Mouse (Mus musculus): ENCODE results near the gene Slc9a8. TPM values are rescaled to one million over a fixed set of nuclear protein-coding genes. Genes with fewer than 3 reads are reported as not detected.

Gene Slc9a8
- polyA plus RNA-seq, 1 experiment from 2014 or later, result 21.4 TPM

DNA sequence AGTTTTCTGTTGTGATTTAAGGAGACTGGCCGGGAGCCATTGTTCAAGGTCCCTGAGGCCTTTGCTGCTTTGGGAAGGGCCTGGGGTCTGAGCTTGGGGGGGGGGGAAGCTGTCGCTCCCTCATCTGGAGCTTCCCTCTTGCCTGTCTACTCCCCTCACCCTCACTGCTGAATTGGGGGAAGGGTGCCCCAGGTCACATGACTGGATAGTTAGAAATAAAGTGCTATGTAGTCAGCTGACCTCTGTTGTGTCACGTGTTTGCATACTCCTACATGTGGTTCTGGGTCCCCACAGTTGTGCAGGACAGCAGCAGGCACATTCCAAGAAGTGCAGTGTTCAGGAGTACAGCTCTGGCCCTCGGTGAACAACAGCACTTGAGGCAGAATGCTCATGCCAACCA lies 55.2 kb downstream of the Slc9a8 start:
- 66% methylated on average over 4 of the region's 4 CpGs for WGBS
- Histone ChIP-seq H3K4me1 (peaks cover 15% of the 10 kb centered on the region), H3K4me3 (no peak overlapping the region), H3K36me3 (peaks cover 30% of the 10 kb centered on the region), H3K9ac (no peak overlapping the region), H3K27ac (0 out of 2 replicates have a peak overlapping the region, but pooled peaks have one; percentile 42), H3K9me3 (no peaks in the 10 kb centered on the region), H3K4me2 (no peak overlapping the region), H3K27me3 (no peaks in the 10 kb centered on the region)
- ATAC-seq (ENCODE audit: borderline replicate concordance, extremely low read depth, low FRiP score, low TSS enrichment), result no peak

DNA sequence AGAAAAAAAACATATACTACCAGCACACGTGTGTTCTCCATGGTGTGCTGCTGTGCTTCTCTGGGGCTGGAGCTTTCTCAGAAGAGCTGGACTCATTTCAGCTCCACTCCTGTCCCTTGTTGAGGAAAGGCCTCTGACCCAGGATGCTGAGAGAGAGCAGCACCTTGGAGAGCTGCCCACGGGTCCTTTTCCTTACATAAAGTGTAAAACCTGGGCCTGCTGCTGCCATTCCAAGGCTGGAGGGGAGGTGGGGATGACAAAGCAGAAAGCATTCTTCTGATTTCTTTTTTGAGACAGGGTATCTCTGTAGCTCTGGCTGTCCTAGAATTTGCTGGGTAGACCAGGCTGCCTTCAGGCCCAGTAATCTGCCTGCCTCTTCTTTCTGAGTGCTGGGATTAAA lies 56.6 kb downstream of the Slc9a8 start:
- H3K36me3 ChIP-seq, result peaks cover 29% of the 10 kb centered on the region
- WGBS, result 37% methylated on average over 2 of the region's 2 CpGs
- no peak overlapping the region for H3K4me3 ChIP-seq
- H3K9ac ChIP-seq, result no peak overlapping the region
- no peak overlapping the region for H3K4me2 ChIP-seq
- no peak for ATAC-seq (ENCODE audit: borderline replicate concordance, extremely low read depth, low FRiP score, low TSS enrichment)
- no peaks in the 10 kb centered on the region for H3K9me3 ChIP-seq
- H3K4me1 ChIP-seq, result peaks cover 15% of the 10 kb centered on the region
- H3K27me3 ChIP-seq, result no peaks in the 10 kb centered on the region
- no peak overlapping the region for H3K27ac ChIP-seq

DNA sequence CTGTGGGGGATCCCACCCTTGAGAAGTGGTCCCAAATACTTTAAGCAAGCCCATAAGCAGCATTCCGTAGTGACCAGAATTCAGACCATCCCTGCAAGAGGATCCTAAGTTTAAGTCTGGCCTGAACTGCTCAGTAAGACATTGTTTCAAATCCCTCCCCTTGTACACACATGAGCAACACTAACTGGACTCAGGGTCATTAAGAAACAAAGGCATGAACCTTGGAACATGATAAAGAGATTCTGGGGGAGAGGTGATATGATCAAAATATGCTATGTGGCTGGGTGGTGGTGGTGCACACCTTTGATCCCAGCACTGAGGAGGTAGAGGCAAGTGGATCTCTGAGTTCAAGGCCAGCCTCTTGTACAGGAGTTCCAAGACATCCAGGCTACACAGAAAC lies 58.0 kb downstream of the Slc9a8 start:
- Histone ChIP-seq H3K9me3 (no peaks in the 10 kb centered on the region), H3K4me3 (no peak overlapping the region), H3K36me3 (peaks cover 27% of the 10 kb centered on the region), H3K27me3 (no peaks in the 10 kb centered on the region), H3K4me1 (peaks cover 15% of the 10 kb centered on the region), H3K9ac (no peak overlapping the region), H3K27ac (no peak overlapping the region), H3K4me2 (no peak overlapping the region)
- WGBS, result 94% methylated on average over 1 of the region's 1 CpGs
- ATAC-seq (ENCODE audit: borderline replicate concordance, extremely low read depth, low FRiP score, low TSS enrichment), result no peak

DNA sequence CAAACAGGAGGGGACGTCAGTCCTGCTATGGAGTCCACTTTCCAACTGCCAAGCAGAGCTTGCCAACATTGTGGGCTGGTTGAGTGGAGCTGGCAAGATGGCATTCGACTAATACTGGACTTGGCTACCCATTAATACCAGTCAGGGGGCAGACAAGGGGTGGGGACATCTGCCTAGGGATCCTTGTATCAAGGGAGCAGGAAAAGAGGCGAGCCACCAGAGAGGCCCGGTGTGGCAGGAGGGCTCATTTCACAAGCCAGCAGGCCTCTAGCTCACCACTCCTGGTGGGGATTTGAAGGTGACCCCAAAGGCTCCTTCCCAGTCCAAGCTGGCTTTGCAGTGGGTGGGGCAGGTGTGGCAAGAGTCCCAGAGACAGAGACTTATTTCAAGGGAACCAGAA lies 61.2 kb downstream of the Slc9a8 start:
- Histone ChIP-seq H3K9me3 (no peaks in the 10 kb centered on the region), H3K4me1 (no peaks in the 10 kb centered on the region), H3K4me2 (no peak overlapping the region), H3K36me3 (peaks cover 24% of the 10 kb centered on the region), H3K27me3 (no peaks in the 10 kb centered on the region), H3K9ac (no peak overlapping the region), H3K27ac (no peak overlapping the region), H3K4me3 (no peak overlapping the region)
- 91% methylated on average over 4 of the region's 4 CpGs for WGBS
- no peak for ATAC-seq (ENCODE audit: borderline replicate concordance, extremely low read depth, low FRiP score, low TSS enrichment)

DNA sequence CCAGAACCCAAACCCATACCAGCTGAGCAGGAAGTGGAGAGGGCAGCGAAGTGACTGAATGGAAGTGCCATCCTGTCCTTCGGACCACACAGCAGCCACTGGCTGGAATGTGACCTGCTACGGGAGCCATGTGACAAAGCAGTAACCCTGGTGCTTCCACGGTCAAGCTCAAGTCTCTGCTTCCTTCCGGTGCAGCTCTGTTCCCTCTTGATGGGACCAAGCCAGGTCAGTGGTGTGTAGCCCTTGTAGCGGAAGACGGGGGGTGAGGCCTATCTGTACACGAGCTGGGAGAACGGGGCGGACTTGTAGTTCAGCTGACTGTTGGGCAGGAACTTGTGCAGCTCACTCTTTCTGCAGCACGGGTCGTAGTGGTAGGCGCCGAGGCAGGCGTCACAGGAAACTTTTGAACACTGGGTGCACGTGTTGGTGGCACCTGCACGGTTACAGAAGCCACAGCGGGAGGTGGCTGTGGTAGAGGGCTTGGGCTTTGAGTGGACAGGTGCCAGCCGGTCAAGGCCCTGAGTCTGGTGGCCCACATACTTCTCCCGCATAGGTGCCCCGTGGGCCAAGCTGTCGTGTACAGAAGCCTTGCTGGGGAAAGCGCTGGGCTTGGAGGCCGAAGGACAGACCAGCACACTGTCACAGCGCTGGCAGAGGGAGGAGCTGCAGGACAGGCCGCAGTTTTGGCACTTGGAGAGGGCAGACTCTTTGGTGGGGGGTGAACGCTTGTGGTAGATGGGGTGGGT lies 61.7 kb downstream of the Slc9a8 start:
- Histone ChIP-seq H3K36me3 (peaks cover 24% of the 10 kb centered on the region), H3K9me3 (no peaks in the 10 kb centered on the region), H3K27ac (no peak overlapping the region), H3K4me2 (no peak overlapping the region), H3K27me3 (no peaks in the 10 kb centered on the region), H3K9ac (no peak overlapping the region), H3K4me1 (no peaks in the 10 kb centered on the region), H3K4me3 (no peak overlapping the region)
- ATAC-seq (ENCODE audit: borderline replicate concordance, extremely low read depth, low FRiP score, low TSS enrichment), result no peak
- 91% methylated on average over 27 of the region's 27 CpGs for WGBS

DNA sequence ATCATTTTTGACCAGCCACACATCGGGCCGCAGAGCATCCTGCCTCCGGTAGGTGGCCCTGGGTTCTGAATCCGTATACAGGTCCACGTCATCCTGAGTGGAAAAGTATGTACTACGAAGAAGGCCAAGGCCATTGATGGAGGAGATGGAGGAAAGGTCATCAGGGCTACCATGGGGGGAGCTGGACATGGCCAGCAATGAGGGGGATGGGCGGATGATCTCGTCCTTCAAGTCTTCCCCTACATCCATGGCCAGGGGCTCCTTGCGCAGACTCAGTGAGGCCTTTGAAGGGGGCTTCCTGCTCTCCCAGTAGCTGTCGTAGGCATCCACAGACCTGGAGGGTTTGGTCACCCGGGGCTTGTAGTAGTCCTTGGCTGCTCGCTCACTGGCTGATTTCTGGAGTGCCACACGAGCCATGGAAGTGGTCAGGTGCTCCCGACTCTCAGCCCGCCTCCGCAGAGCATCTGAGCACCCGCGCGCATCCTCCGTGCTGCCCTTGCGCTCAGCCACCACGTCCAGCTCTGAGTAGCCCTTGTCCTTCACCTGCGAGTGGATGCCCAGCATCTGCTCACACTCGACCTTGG lies 62.4 kb downstream of the Slc9a8 start:
- no peak for ATAC-seq (ENCODE audit: borderline replicate concordance, extremely low read depth, low FRiP score, low TSS enrichment)
- Histone ChIP-seq H3K9ac (no peak overlapping the region), H3K36me3 (peaks cover 24% of the 10 kb centered on the region), H3K27ac (no peak overlapping the region), H3K9me3 (no peaks in the 10 kb centered on the region), H3K4me1 (0 out of 2 replicates have a peak, but pooled peaks cover 3% of the 10 kb centered on the region), H3K4me3 (no peak overlapping the region), H3K27me3 (no peaks in the 10 kb centered on the region), H3K4me2 (no peak overlapping the region)
- WGBS, result 91% methylated on average over 24 of the region's 24 CpGs

DNA sequence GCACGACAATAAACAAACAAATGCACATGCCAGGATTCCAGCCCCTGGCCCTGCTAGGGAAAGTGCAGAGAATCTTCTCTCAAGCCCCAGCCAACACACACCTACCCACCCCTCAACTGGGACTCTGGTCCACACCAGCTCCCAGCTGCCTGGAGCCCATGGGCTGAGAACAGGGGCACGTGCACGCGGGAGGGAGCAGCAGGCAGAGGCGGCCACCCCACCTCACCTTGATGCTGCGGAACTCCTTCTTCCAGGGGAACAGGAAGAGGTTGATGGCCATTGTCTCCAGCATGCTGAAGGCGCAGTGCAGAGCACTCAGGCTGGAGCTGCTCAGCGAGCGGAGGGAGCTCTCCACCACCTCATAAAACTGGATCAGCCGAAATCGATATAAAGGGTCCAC lies 63.4 kb downstream of the Slc9a8 start:
- WGBS, result 85% methylated on average over 11 of the region's 11 CpGs
- H3K4me1 ChIP-seq, result 0 out of 2 replicates have a peak, but pooled peaks cover 3% of the 10 kb centered on the region

DNA sequence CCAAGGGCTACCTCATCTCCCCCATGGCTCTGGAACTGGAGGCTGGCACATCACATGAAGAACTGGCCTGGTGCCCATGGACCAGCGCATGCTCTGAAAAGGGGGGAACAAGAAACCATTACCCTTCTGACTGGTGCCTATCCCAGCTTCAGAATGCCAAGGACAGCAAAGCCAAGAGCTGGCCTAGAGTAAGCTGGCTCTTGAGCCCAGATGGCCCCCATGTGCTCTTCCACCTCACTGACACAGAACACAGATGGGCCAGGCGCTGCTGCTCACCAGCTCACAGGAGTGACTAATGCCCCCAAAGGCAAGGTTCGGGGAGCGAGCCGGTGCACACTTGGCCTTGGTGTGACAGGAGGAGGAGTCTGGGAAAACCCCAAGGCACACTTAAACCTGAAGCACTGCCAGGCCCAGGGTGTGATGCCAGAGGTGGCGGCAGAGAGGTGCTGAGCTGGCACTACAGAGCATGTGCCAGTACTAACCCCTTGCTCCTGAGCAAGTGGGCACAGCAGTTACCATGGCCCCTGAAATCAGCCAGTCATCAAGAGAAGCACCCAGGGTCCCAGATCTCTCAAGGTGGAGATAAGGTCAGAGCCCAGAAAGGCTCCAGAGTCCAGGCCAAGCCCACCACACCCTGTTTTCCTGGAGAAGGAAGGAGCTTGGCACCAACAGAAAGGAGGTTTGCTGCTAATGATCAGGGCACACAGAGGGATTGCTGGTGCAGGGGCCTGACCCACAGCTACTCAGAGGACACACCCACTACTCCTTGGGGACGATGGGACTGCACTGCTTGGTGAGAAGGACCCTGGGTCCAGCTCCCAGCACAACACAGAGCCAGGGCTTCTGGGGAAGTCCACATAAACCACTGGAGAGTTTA lies 64.2 kb downstream of the Slc9a8 start:
- H3K27me3 ChIP-seq, result no peaks in the 10 kb centered on the region
- no peak overlapping the region for H3K4me3 ChIP-seq
- peaks cover 24% of the 10 kb centered on the region for H3K36me3 ChIP-seq
- 80% methylated on average over 7 of the region's 7 CpGs for WGBS
- no peak overlapping the region for H3K9ac ChIP-seq
- H3K4me1 ChIP-seq, result peaks cover 4% of the 10 kb centered on the region; the same call in 1 of the 2 replicates
- no peaks in the 10 kb centered on the region for H3K9me3 ChIP-seq
- no peak overlapping the region for H3K27ac ChIP-seq
- no peak overlapping the region for H3K4me2 ChIP-seq
- ATAC-seq (ENCODE audit: borderline replicate concordance, extremely low read depth, low FRiP score, low TSS enrichment), result no peak

More for the DNA sequence above, 63.4 kb downstream of the Slc9a8 start:
- H3K9ac ChIP-seq, result no peak overlapping the region
- no peaks in the 10 kb centered on the region for H3K27me3 ChIP-seq
- peaks cover 24% of the 10 kb centered on the region for H3K36me3 ChIP-seq
- no peaks in the 10 kb centered on the region for H3K9me3 ChIP-seq
- H3K4me2 ChIP-seq, result no peak overlapping the region
- no peak overlapping the region for H3K27ac ChIP-seq
- no peak for ATAC-seq (ENCODE audit: borderline replicate concordance, extremely low read depth, low FRiP score, low TSS enrichment)
- H3K4me3 ChIP-seq, result no peak overlapping the region

DNA sequence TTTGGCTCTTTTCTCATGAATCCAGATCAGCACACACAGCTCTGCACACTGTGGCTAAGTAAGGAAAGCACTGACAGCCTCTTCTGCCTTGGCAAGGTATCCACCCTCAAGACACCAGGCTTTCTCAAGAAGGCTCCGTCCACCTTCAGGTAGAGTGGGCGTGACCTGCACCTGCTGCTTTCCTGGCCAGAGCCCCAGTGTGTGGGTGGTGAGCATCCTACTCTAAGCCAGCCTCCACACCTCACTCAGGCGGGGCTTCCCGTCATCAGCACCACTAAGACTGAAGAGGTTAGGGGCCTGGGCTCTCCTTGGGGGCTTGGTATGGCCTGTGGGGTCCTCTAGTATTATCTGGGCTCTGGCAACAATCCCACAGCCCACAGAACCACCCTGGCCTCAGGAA lies 65.1 kb downstream of the Slc9a8 start:
- 75% methylated on average over 4 of the region's 4 CpGs for WGBS
- no peak overlapping the region for H3K9ac ChIP-seq

DNA sequence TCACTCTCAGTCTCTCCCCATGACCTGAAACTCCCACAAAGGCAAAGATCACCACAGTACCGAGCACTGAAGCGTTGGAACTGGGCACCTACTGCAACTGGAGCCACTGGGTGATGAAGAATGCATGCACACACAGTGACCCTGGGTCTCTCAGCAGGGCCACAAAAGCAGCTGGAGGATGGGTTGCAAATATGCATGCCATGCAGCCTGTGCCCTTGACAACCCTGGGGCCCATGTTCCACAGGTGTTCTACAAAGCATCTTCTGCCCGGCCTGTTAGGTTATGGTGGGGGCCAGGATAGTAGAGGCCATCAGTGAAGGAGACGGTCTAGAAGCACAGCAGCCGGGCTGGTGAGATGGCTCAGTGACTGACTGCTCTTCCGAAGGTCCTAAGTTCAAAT lies 66.0 kb downstream of the Slc9a8 start:
- 90% methylated on average over 6 of the region's 6 CpGs for WGBS
- Histone ChIP-seq H3K4me1 (peaks cover 19% of the 10 kb centered on the region), H3K27ac (no peak overlapping the region), H3K4me3 (no peak overlapping the region), H3K27me3 (no peaks in the 10 kb centered on the region), H3K4me2 (no peak overlapping the region), H3K9me3 (no peaks in the 10 kb centered on the region), H3K9ac (no peak overlapping the region), H3K36me3 (peaks cover 23% of the 10 kb centered on the region)
- ATAC-seq (ENCODE audit: borderline replicate concordance, extremely low read depth, low FRiP score, low TSS enrichment), result no peak

More for the DNA sequence above, 65.1 kb downstream of the Slc9a8 start:
- no peak for ATAC-seq (ENCODE audit: borderline replicate concordance, extremely low read depth, low FRiP score, low TSS enrichment)
- Histone ChIP-seq H3K27me3 (no peaks in the 10 kb centered on the region), H3K4me1 (peaks cover 13% of the 10 kb centered on the region), H3K27ac (no peak overlapping the region), H3K4me2 (no peak overlapping the region), H3K4me3 (no peak overlapping the region), H3K36me3 (peaks cover 24% of the 10 kb centered on the region), H3K9me3 (no peaks in the 10 kb centered on the region)

DNA sequence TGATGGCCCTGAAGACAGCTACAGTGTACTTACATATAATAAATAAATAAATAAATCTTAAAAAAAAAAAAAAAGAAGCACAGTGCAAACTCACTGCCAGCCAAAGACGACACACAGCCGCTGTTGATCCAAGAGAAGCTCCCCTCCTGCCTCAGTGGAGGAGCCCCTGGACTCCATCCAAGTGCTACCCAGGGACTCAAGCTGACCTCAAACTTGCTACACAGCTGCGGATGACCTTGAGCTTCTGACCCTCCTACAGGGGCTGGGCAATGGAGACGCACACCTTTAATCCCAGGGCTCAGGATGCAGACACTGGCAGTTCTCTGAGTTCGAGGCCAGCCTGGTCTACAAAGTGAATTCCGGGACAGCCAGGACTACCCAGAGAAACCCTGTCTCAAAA lies 66.5 kb downstream of the Slc9a8 start:
- WGBS, result 84% methylated on average over 6 of the region's 6 CpGs
- Histone ChIP-seq H3K9me3 (no peaks in the 10 kb centered on the region), H3K4me3 (no peak overlapping the region), H3K4me2 (no peak overlapping the region), H3K36me3 (peaks cover 18% of the 10 kb centered on the region), H3K9ac (no peak overlapping the region), H3K27ac (no peak overlapping the region), H3K4me1 (peaks cover 19% of the 10 kb centered on the region), H3K27me3 (no peaks in the 10 kb centered on the region)
- ATAC-seq (ENCODE audit: borderline replicate concordance, extremely low read depth, low FRiP score, low TSS enrichment), result no peak

Data from lung, embryonic 15.5 days (tissue).